24 mouse cellular contexts compared by ENCODE assay signal in genomic region chr2:55889976-55890375, GRCm38 (mm10).
A peak's percentile ranks its signal among the peaks of the same experiment; 100 is the strongest.
DNase-seq lines count a peak whose midpoint lies in the region; ATAC-seq and TF ChIP-seq lines count a peak whose summit lies in the region.
"Had no signal": no experiment of that assay in that cellular context is flagged by ENCODE, and none has a peak within 500 bp of the region (broad histone marks: within the 10 kb centered on the region; RNA-seq: fewer than 3 reads in every experiment).

No protein-coding gene starts in this region.

- H3K9ac ChIP-seq in midbrain, embryonic 14.5 days (replicated peaks; ENCODE audit: low read length) = no peak overlapping the region
- H3K9ac ChIP-seq in midbrain, embryonic 13.5 days (replicated peaks) = no peak overlapping the region
- H3K9ac ChIP-seq: forebrain, embryonic 13.5 days; heart, embryonic 13.5 days; hindbrain, embryonic 14.5 days had no signal

- no peak for ATAC-seq in midbrain, embryonic 14.5 days (ENCODE audit: low FRiP score, low TSS enrichment)
- ATAC-seq in midbrain, embryonic 13.5 days = no peak
- ATAC-seq: CD4-positive, CD25-positive, alpha-beta regulatory T cell, adult 4 months; forebrain, embryonic 13.5 days; forebrain, embryonic 16.5 days; hindbrain, postnatal 0 days; inflammation-experienced regulatory T-cells, adult 6 months had no signal

- no peaks in the 10 kb centered on the region for H3K36me3 ChIP-seq in midbrain, embryonic 14.5 days (ENCODE audit: control insufficient read depth, insufficient read depth, low read length)
- H3K36me3 ChIP-seq in midbrain, embryonic 13.5 days = no peaks in the 10 kb centered on the region
- H3K36me3 ChIP-seq: forebrain, embryonic 10.5 days; heart, embryonic 10.5 days; heart, embryonic 13.5 days had no signal

- no peaks in the 10 kb centered on the region for H3K9me3 ChIP-seq in midbrain, embryonic 14.5 days (ENCODE audit: control insufficient read depth, low read length)
- no peaks in the 10 kb centered on the region for H3K9me3 ChIP-seq in midbrain, embryonic 13.5 days
- H3K9me3 ChIP-seq: forebrain, embryonic 10.5 days; forebrain, embryonic 13.5 days; heart, embryonic 10.5 days; heart, embryonic 13.5 days had no signal

- no peak for DNase-seq in layer of hippocampus, adult 2 months (ENCODE audit: low spot score in 2 of 2)
- no peak for DNase-seq in layer of hippocampus, postnatal 10 days (ENCODE audit: low spot score in 2 of 2)
- DNase-seq in midbrain, embryonic 14.5 days = peak; percentile 1
- DNase-seq in telencephalon, adult 2 months (ENCODE audit: low read depth, low spot score) = peak; percentile 69
- no peak for DNase-seq in heart, adult 11 months
- DNase-seq: adrenal gland, adult 2 months; adrenal gland, postnatal 14 days; cerebellum, adult 18-20 months; cerebellum, adult 9-10 months; gastrocnemius, adult 2 months; gastrocnemius, postnatal 14 days; heart, adult 18-20 months; heart, postnatal 14 days; heart, postnatal 4 days had no signal

- H3K4me1 ChIP-seq in midbrain, embryonic 14.5 days (ENCODE audit: control insufficient read depth, insufficient read depth, low read length) = no peaks in the 10 kb centered on the region
- H3K4me1 ChIP-seq in midbrain, embryonic 13.5 days (replicated peaks) = no peaks in the 10 kb centered on the region
- H3K4me1 ChIP-seq: forebrain, embryonic 10.5 days; forebrain, embryonic 13.5 days; heart, embryonic 10.5 days; heart, embryonic 13.5 days had no signal

- no peaks in the 10 kb centered on the region for H3K27me3 ChIP-seq in midbrain, embryonic 14.5 days (ENCODE audit: control insufficient read depth, insufficient read depth, low read length)
- no peaks in the 10 kb centered on the region for H3K27me3 ChIP-seq in midbrain, embryonic 13.5 days
- H3K27me3 ChIP-seq: forebrain, embryonic 13.5 days; heart, embryonic 13.5 days had no signal

- WGBS in midbrain, embryonic 14.5 days = 62% methylated on average over 2 of the region's 2 CpGs
- WGBS in midbrain, embryonic 13.5 days = 78% methylated on average over 2 of the region's 2 CpGs

- TF ChIP-seq CTCF in layer of hippocampus, adult 2 months (conservative IDR thresholded peaks at IDR 0.05) = no peak

- peak overlapping the region; percentile 15; the same call in 1 of the 2 replicates for H3K27ac ChIP-seq in layer of hippocampus, adult 2 months
- H3K27ac ChIP-seq in midbrain, embryonic 14.5 days (replicated peaks; ENCODE audit: low read depth, low read length) = no peak overlapping the region
- H3K27ac ChIP-seq in midbrain, embryonic 13.5 days = no peak overlapping the region
- H3K27ac ChIP-seq: forebrain, embryonic 10.5 days; forebrain, embryonic 13.5 days; gastrocnemius, adult 2 months; heart, embryonic 10.5 days; heart, embryonic 13.5 days; hindbrain, embryonic 14.5 days; hindbrain, postnatal 0 days had no signal

- H3K4me2 ChIP-seq in midbrain, embryonic 14.5 days (ENCODE audit: low read length) = no peak overlapping the region
- no peak overlapping the region for H3K4me2 ChIP-seq in midbrain, embryonic 13.5 days (replicated peaks)
- H3K4me2 ChIP-seq: forebrain, embryonic 13.5 days; heart, embryonic 13.5 days; hindbrain, embryonic 14.5 days had no signal

- no peak overlapping the region for H3K4me3 ChIP-seq in layer of hippocampus, adult 2 months
- H3K4me3 ChIP-seq in midbrain, embryonic 14.5 days (replicated peaks; ENCODE audit: low read depth, low read length) = no peak overlapping the region
- H3K4me3 ChIP-seq in midbrain, embryonic 13.5 days (replicated peaks) = no peak overlapping the region
- H3K4me3 ChIP-seq: forebrain, embryonic 10.5 days; forebrain, embryonic 13.5 days; gastrocnemius, adult 2 months; heart, embryonic 10.5 days; heart, embryonic 13.5 days had no signal

Comparison
In these comparisons a context has a peak if more than half of its experiments do, and no peak if none do; other contexts are left out.
1. DNase-seq: peak in midbrain, embryonic 14.5 days (single experiment) and telencephalon, adult 2 months (single experiment); none in layer of hippocampus, adult 2 months (0 of 2), layer of hippocampus, postnatal 10 days (0 of 2) and heart, adult 11 months (single experiment).